Mouse (Mus musculus) megakaryocyte, embryonic 14.5 days (primary cell): ENCODE measurements at regions not wholly inside any gene's neighbourhood (a gene's known extent, or its start where the extent isn't known, plus 50 kb on each side); places are given as distances from the start of the nearest gene placed in this dataset.

ENCODE experiments used
- FLI1 ChIP-seq: IDR thresholded peaks from 2 replicates; pipeline ENCODE4 v1.6.1; 2012; ENCODE audit warnings: low read length, inconsistent platforms, mixed read lengths
- GATA1 ChIP-seq: IDR thresholded peaks from 3 replicates; pipeline ENCODE4 v1.6.1; 2012; ENCODE audit warnings: mixed read lengths, low read length, inconsistent platforms, borderline replicate concordance

DNA sequence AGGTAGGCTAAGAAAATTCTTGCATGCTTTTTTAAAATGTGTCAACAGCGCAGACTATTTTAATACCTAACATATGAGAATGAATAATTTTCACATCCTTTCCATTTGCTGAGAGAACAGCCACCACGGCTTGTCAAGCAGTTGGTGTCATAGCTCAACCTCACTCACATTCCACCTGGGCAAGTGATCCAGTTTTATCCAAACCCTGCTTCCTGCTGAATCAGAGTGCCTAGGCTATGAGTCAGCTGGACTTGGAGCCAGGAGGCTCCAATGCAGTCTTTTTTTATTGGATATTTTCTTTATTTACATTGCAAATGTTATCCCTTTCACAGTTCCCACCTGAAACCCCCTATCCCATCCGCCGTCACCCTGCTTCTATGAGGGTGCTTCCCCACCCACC, 210.5 kb upstream of the Spaca1 start:
- TF ChIP-seq GATA1 (no peak), FLI1 (no peak)
